Mouse (Mus musculus) stomach, postnatal 0 days (tissue): ENCODE measurements around the gene Nolc1.

Experiments used
- CTCF ChIP-seq: IDR thresholded peaks from 2 replicates; pipeline ENCODE4 v1.5.1; 2016; ENCODE audit warnings: antibody characterized with exemption, low read depth, mild to moderate bottlenecking, moderate library complexity
- EP300 ChIP-seq: optimal IDR thresholded peaks from 2 replicates; pipeline ENCODE3; 2016; ENCODE audit warnings: antibody characterized with exemption

DNA sequence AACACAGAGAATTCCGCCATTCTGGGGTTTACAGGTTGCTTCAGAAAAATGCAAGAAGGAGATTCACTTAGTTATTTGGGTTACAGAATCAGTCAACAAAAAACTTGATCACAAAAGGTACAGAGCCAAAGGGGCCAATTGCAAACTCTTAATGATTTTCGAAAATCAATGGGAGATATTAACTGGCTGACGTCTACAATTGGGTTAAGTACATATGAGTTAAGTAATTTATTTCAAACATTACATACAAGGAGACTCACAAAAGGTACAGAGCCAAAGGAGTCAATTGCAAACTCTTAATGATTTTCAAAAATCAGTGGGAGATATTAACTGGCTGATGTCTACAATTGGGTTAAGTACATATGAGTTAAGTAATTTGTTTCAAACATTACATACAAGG lies 23.9 kb downstream of the Nolc1 start:
- TF ChIP-seq CTCF (no peak), EP300 (no peak)
